Mouse (Mus musculus) thymus, adult 2 months (tissue): ENCODE measurements around the gene Ndufa11.

ENCODE experiments used
- CTCF ChIP-seq: fragments of 200-500 bp; IDR thresholded peaks from 2 replicates; pipeline ENCODE4 v1.5.1; 2012; ENCODE audit warnings: mild to moderate bottlenecking, control low read depth, low read length, moderate library complexity, borderline replicate concordance; ENCODE audit not compliant: control insufficient read depth, poor library complexity, insufficient read depth; ENCODE audit errors: extremely low read depth
- POLR2A ChIP-seq: fragments of 200-500 bp; IDR thresholded peaks from 2 replicates; pipeline ENCODE4 v1.6.1; 2012; ENCODE audit warnings: mild to moderate bottlenecking, low read length, control low read depth, moderate library complexity; ENCODE audit not compliant: control insufficient read depth, poor library complexity, insufficient read depth; ENCODE audit errors: extremely low read depth

GRCm38 (mm10) chr17:56761077-56761476 is 43.5 kb downstream of the Ndufa11 start:
- TF ChIP-seq CTCF (no peak), POLR2A (no peak)
